In the genomic region with DNA sequence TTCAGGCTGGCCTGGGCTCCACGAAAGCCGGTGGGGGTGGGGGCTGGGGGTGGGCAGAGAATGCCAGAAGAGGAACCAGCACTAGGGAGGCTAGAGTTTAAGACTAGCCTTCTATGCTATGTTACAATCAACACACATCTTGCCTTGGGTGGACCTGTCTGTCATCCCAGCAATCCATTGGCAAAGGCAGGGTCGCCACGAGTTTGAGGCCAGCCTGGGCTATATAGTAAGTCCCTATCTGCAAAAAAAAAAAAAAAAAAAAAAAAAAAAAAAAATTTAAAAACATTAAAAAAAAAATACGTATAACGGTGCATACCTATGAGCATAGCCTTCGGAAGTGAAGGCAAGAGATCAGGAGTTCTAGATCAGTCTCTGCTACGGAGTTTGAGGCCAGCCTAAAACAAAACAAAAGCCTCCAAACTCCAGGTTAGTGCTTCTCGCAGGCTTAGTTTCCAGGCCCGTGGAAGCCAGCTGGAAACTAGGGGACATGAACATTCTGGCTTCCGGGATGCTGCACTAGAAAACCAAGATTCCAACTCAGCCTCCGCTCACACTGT, we compare ENCODE assay signal across 8 mouse cellular contexts. TPM values are rescaled to one million over a fixed set of nuclear protein-coding genes. Genes with fewer than 3 reads are reported as not detected.
DNase-seq lines count a peak whose midpoint lies in the region; ATAC-seq and TF ChIP-seq lines count a peak whose summit lies in the region.

No protein-coding gene starts in this region.

- no peak for TF ChIP-seq CTCF in bone marrow, adult 2 months (IDR thresholded peaks at IDR 0.05; ENCODE audit: control insufficient read depth, insufficient read depth, low read length)

- TF ChIP-seq POLR2A in bone marrow, adult 2 months (IDR thresholded peaks at IDR 0.05; ENCODE audit: borderline replicate concordance, control insufficient read depth, low read depth, low read length): no peak

- H3K4me1 ChIP-seq in bone marrow, adult 2 months (ENCODE audit: control insufficient read depth, insufficient read depth, low read length): no peaks in the 10 kb centered on the region; the same call in 1 of the 2 replicates
- H3K4me1 ChIP-seq in hindbrain, embryonic 14.5 days (replicated peaks; ENCODE audit: control insufficient read depth, insufficient read depth, low read length): peaks cover 25% of the 10 kb centered on the region
- H3K4me1 ChIP-seq in midbrain, embryonic 15.5 days: peaks cover 50% of the 10 kb centered on the region

- H3K4me2 ChIP-seq in hindbrain, embryonic 14.5 days (replicated peaks): peak overlapping the region; percentile 99
- peak overlapping the region; percentile 99 for H3K4me2 ChIP-seq in midbrain, embryonic 15.5 days

- peaks cover 4% of the 10 kb centered on the region; the same call in 1 of the 2 replicates for H3K36me3 ChIP-seq in hindbrain, embryonic 14.5 days (replicated peaks; ENCODE audit: control insufficient read depth, insufficient read depth)
- no peaks in the 10 kb centered on the region for H3K36me3 ChIP-seq in midbrain, embryonic 15.5 days (replicated peaks)

- whole genome bisulfite sequencing in bone marrow, adult 2 months: 7% methylated on average over 12 of the region's 12 CpGs
- WGBS in hindbrain, embryonic 14.5 days: 19% methylated on average over 12 of the region's 12 CpGs
- 16% methylated on average over 12 of the region's 12 CpGs for WGBS in midbrain, embryonic 15.5 days

- H3K4me3 ChIP-seq in bone marrow, adult 2 months (replicated peaks; ENCODE audit: control insufficient read depth, low read depth, low read length): peak overlapping the region; percentile 88
- H3K4me3 ChIP-seq in hindbrain, embryonic 14.5 days (replicated peaks; ENCODE audit: low read length): peak overlapping the region; percentile 80
- peak overlapping the region; percentile 86 for H3K4me3 ChIP-seq in midbrain, embryonic 15.5 days

- peak overlapping the region; percentile 94 for H3K27ac ChIP-seq in bone marrow, adult 2 months (ENCODE audit: control insufficient read depth, insufficient read depth, low read depth, low read length, poor library complexity)
- H3K27ac ChIP-seq in hindbrain, embryonic 14.5 days: peak overlapping the region; percentile 93
- H3K27ac ChIP-seq in midbrain, embryonic 15.5 days: peak overlapping the region; percentile 89

- H3K27me3 ChIP-seq in hindbrain, embryonic 14.5 days (ENCODE audit: control insufficient read depth, insufficient read depth, low read length): no peaks in the 10 kb centered on the region
- no peaks in the 10 kb centered on the region for H3K27me3 ChIP-seq in midbrain, embryonic 15.5 days (replicated peaks)

- ATAC-seq in hindbrain, embryonic 14.5 days (ENCODE audit: low FRiP score): peak; percentile 5; the same call in 1 of the 2 replicates
- 0 out of 2 replicates have a peak, but pooled peaks have one; percentile 3 for ATAC-seq in midbrain, embryonic 15.5 days (replicated peaks)
- ATAC-seq in cerebellum, adult (ENCODE audit: insufficient number of reproducible peaks, low FRiP score, low TSS enrichment): no peak

- H3K9me3 ChIP-seq in hindbrain, embryonic 14.5 days (ENCODE audit: control insufficient read depth, low read length): no peaks in the 10 kb centered on the region
- no peaks in the 10 kb centered on the region for H3K9me3 ChIP-seq in midbrain, embryonic 15.5 days

- DNase-seq in kidney, adult 9 months: peak; percentile 33
- no peak for DNase-seq in kidney, adult 8-10 months
- DNase-seq in hindbrain, embryonic 14.5 days (ENCODE audit: low spot score): no peak
- no peak for DNase-seq in ovary, postnatal 10 days (ENCODE audit: low spot score)
- DNase-seq in layer of hippocampus, adult 9-10 months (ENCODE audit: low spot score): no peak

- H3K9ac ChIP-seq in hindbrain, embryonic 14.5 days: peak overlapping the region; percentile 77
- H3K9ac ChIP-seq in midbrain, embryonic 15.5 days: peak overlapping the region; percentile 73

RNA-seq across cellular contexts. Expression of a gene that starts 1.0 kb away (rescaled TPM):
- not detected in 2 replicates for polyA plus RNA-seq in bone marrow, adult 2 months (2011; ENCODE audit: insufficient read depth, insufficient read length, low replicate concordance, missing spikeins)
- 4.6 and 4.7 TPM in 2 replicates for polyA plus RNA-seq in hindbrain, embryonic 14.5 days (2014; fragmentation: Nextera tagmentation; extraction: Ambion mirVana)
- polyA plus RNA-seq in midbrain, embryonic 15.5 days (2015; fragmentation: Nextera tagmentation; extraction: Ambion mirVana): 4.5 and 4.7 TPM in 2 replicates

RNA-seq across cellular contexts. Expression of a gene that starts 1.4 kb away (rescaled TPM):
- polyA plus RNA-seq in bone marrow, adult 2 months (2011; ENCODE audit: insufficient read depth, insufficient read length, low replicate concordance, missing spikeins): 41.2 and 61.7 TPM in 2 replicates
- 201 and 213 TPM in 2 replicates for polyA plus RNA-seq in hindbrain, embryonic 14.5 days (2014; fragmentation: Nextera tagmentation; extraction: Ambion mirVana)
- 171 and 172 TPM in 2 replicates for polyA plus RNA-seq in midbrain, embryonic 15.5 days (2015; fragmentation: Nextera tagmentation; extraction: Ambion mirVana)

RNA-seq across cellular contexts. Expression of a gene that starts 1.5 kb away (rescaled TPM):
- polyA plus RNA-seq in bone marrow, adult 2 months (2011; ENCODE audit: insufficient read depth, insufficient read length, low replicate concordance, missing spikeins): not detected in 2 replicates
- 11.0 and 12.3 TPM in 2 replicates for polyA plus RNA-seq in hindbrain, embryonic 14.5 days (2014; fragmentation: Nextera tagmentation; extraction: Ambion mirVana)
- polyA plus RNA-seq in midbrain, embryonic 15.5 days (2015; fragmentation: Nextera tagmentation; extraction: Ambion mirVana): 9.6 and 12.2 TPM in 2 replicates

RNA-seq across cellular contexts. Expression of a gene that starts 13.5 kb away (rescaled TPM):
- polyA plus RNA-seq in bone marrow, adult 2 months (2011; ENCODE audit: insufficient read depth, insufficient read length, low replicate concordance, missing spikeins): not detected in 2 replicates
- polyA plus RNA-seq in hindbrain, embryonic 14.5 days (2014; fragmentation: Nextera tagmentation; extraction: Ambion mirVana): 4.1 and 4.2 TPM in 2 replicates
- 5.8 and 5.9 TPM in 2 replicates for polyA plus RNA-seq in midbrain, embryonic 15.5 days (2015; fragmentation: Nextera tagmentation; extraction: Ambion mirVana)

Comparison
In these comparisons a context has a peak if more than half of its experiments do, and no peak if none do; other contexts are left out.
1. RNA of a gene that starts 1.5 kb away (polyA plus RNA-seq): 11.0 to 12.3 TPM in hindbrain, embryonic 14.5 days and 9.6 to 12.2 TPM in midbrain, embryonic 15.5 days; not detected in bone marrow, adult 2 months; every median in the first group is over 10 times any median in the second.
2. Peak in every context shown above with its lines, with median percentiles within 50 percentile points of each other: H3K27ac ChIP-seq and H3K4me3 ChIP-seq.